Mouse (Mus musculus): ENCODE measurements at regions not wholly inside any gene's neighbourhood (a gene's known extent, or its start where the extent isn't known, plus 50 kb on each side); places are given as distances from the start of the nearest gene placed in this dataset.

- TF ChIP-seq POLR2A (IDR thresholded peaks at IDR 0.05; ENCODE audit: low read depth, low read length) = no peak
- TF ChIP-seq SMC3 (IDR thresholded peaks at IDR 0.05; ENCODE audit: low read depth, low read length) = no peak
- TF ChIP-seq ZNF384 (IDR thresholded peaks at IDR 0.05; ENCODE audit: low read depth, low read length) = no peak
- TF ChIP-seq TBP (conservative IDR thresholded peaks at IDR 0.05; ENCODE audit: low read depth, low read length) = no peak
- TF ChIP-seq EP300 (IDR thresholded peaks at IDR 0.05; ENCODE audit: low read length) = no peak
- TF ChIP-seq USF1 (IDR thresholded peaks at IDR 0.05; ENCODE audit: low read depth, low read length) = no peak
- no peak for TF ChIP-seq RCOR1 (conservative IDR thresholded peaks at IDR 0.05; ENCODE audit: low read depth, low read length)
- no peak for TF ChIP-seq NRF1 (IDR thresholded peaks at IDR 0.05; ENCODE audit: low read depth, low read length)
- no peak for TF ChIP-seq HCFC1 (IDR thresholded peaks at IDR 0.05; ENCODE audit: low read depth, low read length)
- TF ChIP-seq MAFK (IDR thresholded peaks at IDR 0.05; ENCODE audit: insufficient replicate concordance, low read length) = no peak
- TF ChIP-seq MAX (IDR thresholded peaks at IDR 0.05; ENCODE audit: low read length) = no peak
These were observed 213.2 kb upstream of the Stxbp6 start for GRCm38 (mm10) chr12:45287759-45288158.
